Mouse (Mus musculus): ENCODE measurements around the gene Lrrc4b.

DNA sequence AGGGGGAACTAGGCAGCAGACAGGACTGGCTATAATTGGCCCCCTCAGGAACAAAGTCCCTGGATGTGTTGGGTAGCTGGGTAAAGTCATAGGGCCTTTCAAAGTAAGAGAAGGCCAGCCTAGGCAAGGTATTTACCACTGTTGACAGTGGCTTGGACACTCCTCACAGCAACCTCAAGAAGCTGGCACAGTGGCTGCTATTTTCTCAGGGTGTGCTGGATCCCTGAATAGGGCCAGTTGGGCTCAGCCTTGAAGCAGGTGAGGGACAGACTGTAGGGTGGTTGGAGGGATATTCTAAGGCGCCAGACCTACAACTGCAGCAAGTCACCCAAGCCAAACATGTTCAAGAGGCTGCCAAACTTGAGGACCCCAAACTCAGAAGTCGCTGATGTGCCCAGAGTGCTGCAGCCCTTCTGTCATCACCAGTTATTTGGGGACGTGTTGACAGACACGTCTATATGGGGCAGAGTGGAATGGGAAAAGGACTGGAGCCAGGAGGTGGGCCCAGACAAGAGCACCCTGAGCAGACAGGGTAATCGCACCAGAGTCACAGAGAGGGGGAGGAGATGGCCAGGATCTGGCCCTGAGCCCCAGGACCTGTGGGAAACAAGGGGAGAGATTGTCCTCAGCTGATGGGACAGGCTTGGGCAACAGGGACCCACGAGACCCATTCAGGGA lies 43.2 kb downstream of the Lrrc4b start:
- TF ChIP-seq POLR2A (IDR thresholded peaks at IDR 0.05; ENCODE audit: low read depth, low read length) (no peak), CTCF (IDR thresholded peaks at IDR 0.05; ENCODE audit: extremely low read depth, insufficient read depth, insufficient read length, insufficient replicate concordance) (no peak)

Data from spleen, adult 2 months (tissue).